Mouse (Mus musculus): ENCODE results near the gene Rgl1.
"Not testable (repeated sequence)": the region's sequence is repeated elsewhere in the genome, so short reads cannot be mapped to it uniquely, and the experiment has no call there.

The Rgl1 gene

DNA sequence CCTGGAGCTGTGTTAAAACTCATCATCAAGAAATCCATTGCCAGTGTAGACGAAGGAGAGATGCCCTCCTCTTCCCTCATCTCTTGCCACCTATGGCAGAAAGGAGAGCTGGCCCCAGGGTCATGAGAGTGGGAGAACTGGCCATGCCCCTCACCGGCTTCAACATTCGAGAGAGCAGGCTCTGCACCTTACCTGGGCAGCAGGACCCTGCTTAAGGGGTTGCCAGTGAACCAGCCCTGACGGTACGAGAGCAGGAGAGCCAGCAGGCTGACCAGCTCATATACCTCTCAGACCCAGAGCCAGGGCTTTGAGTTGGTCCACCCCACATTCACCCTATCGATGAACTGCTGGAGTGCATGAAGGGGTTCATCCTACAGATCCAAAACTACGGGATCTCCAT lies 105.7 kb downstream of the Rgl1 start:
- in situ Hi-C loops (cut with MseI, MboI) = no loop called here

DNA sequence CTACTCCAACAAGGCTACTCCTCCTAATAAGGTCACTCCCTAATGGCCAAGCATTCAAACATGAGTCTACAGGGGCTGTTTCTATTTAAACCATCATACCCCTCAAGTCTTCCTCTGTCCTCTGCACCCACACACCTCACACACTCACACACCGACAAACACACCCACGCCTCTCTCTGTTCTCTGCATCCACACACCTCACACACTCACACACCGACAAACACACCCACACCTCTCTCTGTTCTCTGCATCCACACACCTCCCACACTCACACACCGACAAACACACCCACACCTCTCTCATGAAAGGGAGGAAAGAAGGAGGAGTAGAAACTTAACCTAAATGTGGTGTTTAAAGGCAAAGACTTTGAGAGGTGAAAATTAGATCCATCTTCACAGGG lies 106.2 kb downstream of the Rgl1 start:
- in situ Hi-C loops (cut with MseI, MboI) = no loop called here

DNA sequence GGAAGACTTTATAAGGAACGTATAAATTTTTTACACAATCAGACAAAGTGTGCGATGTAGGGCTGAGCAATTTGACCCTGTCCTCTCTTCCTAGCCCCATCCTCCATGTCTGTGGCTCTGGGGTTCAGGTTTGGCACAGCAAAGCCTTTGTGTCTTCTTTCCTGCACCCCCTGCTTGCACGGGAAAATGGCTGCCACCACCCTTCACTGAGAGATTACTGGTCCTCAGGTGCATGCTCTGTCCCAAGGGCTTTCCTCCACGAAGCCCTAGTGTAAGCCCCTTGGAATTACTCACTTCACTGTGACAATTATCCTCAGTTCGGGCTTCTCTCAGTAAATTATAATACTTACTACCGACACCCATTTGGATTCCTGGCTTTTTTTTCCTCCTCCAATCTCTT lies 109.5 kb downstream of the Rgl1 start:
- in situ Hi-C loops (cut with MseI, MboI) = no loop called here

GRCm38 (mm10) chr1:152654851-152655250 lies 111.3 kb downstream of the Rgl1 start:
- in situ Hi-C loops (cut with MseI, MboI) = no loop called here

DNA sequence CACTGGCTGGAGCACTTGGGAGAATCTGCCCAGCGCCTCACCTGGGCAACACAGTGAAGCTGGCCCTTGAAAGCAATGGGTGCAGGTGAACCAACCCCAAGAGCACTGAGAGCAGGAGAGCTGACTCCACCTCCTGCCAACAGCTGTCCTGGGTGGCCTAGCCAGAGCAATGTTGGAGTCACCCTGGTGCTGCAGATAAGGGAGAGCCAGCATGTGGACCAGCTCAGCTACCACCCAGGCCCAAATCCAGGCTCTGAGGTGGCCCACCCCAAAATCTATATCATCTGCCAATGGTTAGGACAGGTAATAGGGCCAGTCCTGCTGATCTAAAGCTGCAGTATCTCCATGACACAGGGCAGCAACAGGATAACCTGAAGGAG lies 114.7 kb downstream of the Rgl1 start:
- in situ Hi-C loops (cut with MseI, MboI) = no loop called here

GRCm38 (mm10) chr1:152650856-152651494 lies 115.2 kb downstream of the Rgl1 start:
- in situ Hi-C loops (cut with MseI, MboI) = no loop called here

- in situ Hi-C loops (cut with MseI, MboI) = no loop called here
Measured at GRCm38 (mm10) chr1:152648052-152648451, 118.1 kb downstream of the Rgl1 start.

DNA sequence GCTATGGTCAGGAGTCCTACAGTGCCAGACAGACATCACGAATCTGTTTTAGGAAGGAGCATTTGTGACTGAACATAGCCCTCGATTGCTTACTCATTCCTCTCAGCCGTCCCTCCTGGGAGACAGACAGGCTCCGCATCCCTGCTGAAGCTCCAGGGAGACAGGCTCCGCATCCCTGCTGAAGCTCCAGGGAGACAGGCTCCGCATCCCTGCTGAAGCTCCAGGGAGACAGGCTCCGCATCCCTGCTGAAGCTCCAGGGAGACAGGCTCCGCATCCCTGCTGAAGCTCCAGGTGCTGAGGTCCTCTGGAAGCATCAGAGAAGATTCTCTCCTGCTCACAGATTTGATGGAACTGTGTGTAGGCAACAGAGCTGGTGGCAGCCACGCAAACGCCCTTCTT lies 123.9 kb downstream of the Rgl1 start:
- in situ Hi-C loops (cut with MseI, MboI) = not testable (repeated sequence)

GRCm38 (mm10) chr1:152640195-152640981 lies 125.8 kb downstream of the Rgl1 start:
- in situ Hi-C loops (cut with MseI, MboI) = no loop called here

DNA sequence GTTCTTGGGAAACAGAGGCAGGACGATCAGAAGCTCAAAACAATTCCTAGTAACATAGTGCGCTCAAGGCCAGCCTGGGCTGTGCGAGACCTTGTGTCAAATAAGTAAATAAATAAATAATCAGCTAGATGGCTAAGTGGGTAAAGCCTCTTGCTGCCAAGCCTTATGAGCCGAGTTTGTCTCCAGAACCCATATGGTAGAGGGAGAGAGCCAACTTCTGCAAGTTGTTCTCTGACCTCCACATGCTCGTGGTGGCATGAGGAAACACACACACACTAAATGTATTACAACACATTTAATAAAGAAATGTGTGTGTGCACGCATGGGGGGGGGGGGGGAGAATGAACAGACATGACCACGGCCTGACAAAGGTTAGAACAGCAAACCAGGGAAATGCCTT lies 126.8 kb downstream of the Rgl1 start:
- in situ Hi-C loops (cut with MseI, MboI) = no loop called here

- in situ Hi-C loops (cut with MseI, MboI) = no loop called here
Measured at GRCm38 (mm10) chr1:152634638-152635037, 131.5 kb downstream of the Rgl1 start.

GRCm38 (mm10) chr1:152629780-152630179 lies 136.4 kb downstream of the Rgl1 start:
- in situ Hi-C loops (cut with MseI, MboI) = no loop called here

GRCm38 (mm10) chr1:152625651-152626050 lies 140.5 kb downstream of the Rgl1 start:
- in situ Hi-C loops (cut with MseI, MboI) = no loop called here

DNA sequence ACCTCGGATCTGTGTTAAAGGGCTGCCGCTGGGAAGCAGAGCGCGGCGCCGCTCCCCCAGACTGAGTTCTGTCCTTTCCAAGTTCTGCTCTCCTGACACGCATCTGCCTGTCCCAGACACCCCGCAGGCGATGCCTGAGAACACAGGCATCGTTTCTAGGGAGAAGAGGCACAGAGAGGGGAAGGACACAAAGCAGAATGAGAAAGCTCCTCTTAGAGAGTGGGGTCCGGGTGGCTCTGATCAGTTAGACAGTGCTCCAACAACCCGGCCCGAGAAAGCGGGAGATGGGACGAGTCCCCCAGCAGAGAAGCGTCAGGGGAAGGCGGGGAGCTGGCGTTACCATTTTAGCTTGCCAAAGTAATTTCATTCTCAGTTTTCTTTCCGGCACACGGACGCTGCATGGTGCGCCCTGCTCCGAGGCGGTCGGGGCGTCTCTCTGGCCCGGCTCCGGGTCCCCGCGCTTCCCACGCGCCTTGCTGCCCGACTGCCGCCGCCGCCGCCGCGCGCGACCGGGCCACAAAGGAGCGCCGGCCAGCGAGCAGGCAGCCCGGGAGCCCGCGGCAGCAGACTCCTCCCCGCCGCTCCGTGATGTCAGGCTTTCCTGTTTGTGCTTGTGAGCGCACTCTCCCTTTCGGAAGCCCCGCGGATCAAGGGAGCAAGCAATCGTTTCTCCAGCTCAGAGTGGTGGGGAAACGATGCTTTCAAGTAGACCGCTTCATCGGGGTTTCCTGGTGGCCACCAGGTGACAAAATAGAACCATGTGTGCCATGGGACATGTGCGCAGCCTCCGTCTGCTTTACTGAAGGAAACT lies 141.3 kb downstream of the Rgl1 start:
- in situ Hi-C loops (cut with MseI, MboI) = no loop called here

DNA sequence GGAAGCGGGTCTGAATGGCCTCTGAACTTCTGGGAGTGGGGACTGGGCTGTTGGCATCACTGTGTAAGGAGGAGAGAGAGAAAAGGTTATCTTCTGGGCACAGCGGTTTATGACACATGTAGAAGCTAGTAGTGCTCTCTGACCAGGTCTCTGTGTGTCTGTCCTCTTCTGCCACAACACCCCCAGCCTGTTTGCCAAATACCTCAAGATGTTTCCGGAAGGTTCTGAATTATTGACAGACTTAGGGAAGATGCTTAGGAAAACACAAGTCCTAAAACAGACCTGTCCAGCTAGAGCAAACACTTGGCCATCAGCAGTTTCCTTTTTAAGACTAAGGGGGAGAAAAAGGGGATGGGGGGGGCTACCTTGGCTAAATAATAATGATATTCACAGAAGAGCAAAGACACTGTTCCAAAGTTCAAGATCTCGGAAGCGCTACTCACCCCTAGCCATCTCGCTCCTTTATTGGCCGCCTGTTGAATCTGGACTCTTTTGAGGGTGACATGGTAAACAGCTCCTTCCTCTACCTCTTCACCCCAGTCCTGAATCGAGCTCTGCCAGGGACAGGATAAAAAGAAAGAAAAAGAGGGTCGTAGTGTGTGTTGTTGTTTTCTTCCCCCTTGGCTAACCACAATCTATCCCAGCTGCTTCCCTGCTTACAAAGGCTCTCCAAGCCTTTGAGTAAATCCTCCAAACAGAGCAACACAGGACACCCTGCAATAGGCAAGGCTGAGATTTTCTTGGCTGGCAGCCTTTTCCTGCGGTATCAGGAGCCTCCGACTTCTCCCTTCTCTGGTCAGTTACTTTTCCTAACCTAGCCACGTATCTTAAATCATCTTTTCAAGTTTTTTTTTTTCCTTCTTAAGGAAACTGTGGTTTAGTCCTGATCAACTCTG lies 142.5 kb downstream of the Rgl1 start:
- in situ Hi-C loops (cut with MseI, MboI) = no loop called here

GRCm38 (mm10) chr1:152622765-152623211 lies 143.4 kb downstream of the Rgl1 start:
- in situ Hi-C loops (cut with MseI, MboI) = no loop called here

DNA sequence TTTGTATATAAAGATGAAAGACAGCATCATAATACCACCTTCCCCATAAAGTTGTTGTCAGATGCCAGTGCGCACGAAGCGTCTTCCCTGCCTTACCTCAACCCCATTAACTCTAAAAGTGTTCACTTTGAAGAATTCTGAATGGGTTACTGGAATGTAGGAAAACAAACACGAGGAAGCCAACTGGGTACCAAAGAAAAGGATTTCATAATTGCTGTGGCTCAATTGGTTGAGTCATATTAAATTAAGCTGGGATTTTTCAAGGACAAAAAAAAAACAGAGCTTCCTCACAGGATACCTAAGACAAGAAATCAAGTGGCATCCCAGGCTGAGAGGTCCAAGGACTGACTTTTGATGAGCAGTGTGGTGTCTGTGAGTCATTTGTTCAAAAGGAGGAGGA lies 144.5 kb downstream of the Rgl1 start:
- in situ Hi-C loops (cut with MseI, MboI) = no loop called here

GRCm38 (mm10) chr1:152619396-152619795 lies 146.8 kb downstream of the Rgl1 start:
- in situ Hi-C loops (cut with MseI, MboI) = no loop called here

DNA sequence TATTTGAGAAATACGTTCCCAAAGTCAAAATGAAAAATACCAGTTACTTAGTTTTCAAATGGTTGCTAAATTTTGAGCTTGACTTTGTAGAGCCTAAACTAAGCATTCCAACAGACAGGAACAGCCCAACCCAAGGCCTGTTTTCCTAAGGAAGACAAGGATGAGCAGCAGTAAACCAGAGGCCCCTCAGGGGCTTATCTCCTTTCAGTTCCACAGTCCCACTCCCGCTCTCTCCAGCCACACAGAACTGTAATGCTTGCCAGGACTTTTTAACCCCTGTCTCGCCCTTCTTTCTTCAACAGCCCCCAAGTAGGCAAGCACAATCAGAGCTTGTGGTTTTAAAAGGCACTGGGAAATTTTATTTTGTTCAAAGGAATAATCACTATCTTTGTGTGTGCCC lies 147.3 kb downstream of the Rgl1 start:
- in situ Hi-C loops (cut with MseI, MboI) = no loop called here

DNA sequence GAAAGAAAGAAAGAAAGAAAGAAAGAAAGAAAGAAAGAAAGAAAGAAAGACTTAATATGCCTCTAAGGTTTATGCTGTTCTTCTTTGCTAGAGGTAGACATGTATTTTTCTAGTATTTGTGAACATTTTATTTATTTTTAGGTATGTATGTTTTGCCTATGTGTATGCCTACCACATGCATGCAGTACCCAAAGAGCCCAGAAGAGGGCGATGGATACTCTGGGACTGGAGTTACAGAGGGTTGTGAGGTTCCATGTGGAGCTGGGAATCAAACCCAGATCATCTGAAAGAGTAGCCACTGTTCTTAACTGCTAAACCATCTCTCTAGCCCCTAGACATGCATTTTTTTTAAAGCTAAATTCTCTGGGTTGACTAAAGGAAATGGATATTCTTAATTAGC lies 147.8 kb downstream of the Rgl1 start:
- in situ Hi-C loops (cut with MseI, MboI) = no loop called here

DNA sequence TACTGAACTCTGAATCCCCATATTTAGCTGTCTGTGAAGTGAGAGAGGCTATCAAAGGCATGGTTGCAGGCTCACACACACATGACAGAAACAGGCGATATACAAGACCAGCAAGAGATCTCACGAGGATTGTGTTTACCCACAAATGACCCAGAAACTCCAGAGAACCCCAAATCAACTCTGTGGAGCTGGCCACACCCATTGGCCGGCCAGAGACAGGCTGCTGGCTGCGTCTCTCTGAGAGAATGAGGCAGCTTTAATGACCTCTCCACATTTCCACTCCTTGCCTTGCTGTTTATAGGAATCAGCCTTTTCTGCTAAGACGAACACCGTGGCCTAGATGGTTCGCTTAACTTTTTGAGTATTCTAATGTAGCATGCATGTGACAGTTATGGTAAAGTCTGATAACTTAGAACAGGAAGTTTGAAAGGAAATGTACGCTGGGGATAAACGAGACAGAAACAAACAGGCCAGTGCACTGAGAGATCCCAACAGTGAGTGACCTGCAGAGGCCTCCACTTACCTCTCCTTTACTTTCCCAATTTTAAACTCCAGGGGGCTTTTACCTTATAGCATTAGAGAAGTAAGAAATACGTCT lies 148.3 kb downstream of the Rgl1 start:
- in situ Hi-C loops (cut with MseI, MboI) = no loop called here
